Mouse (Mus musculus) embryonic facial prominence, embryonic 13.5 days (tissue): ENCODE measurements at regions not wholly inside any gene's neighbourhood (a gene's known extent, or its start where the extent isn't known, plus 50 kb on each side); places are given as distances from the start of the nearest gene placed in this dataset.

Source experiments
- ATAC-seq: fragments of 200-750 bp; cut with Nextera tagmentation; 2 replicates; pipeline ENCODE4 v1.8.0; 2017; ENCODE audit warnings: low read depth; ENCODE audit not compliant: insufficient number of reproducible peaks, insufficient read depth, low FRiP score, low TSS enrichment
- H3K27ac ChIP-seq: fragments of 300-500 bp; sonication (generic); 2 replicates; pipeline ENCODE4 v1.5.1; 2015; ENCODE audit warnings: moderate library complexity, mild to moderate bottlenecking, inconsistent platforms
- H3K27me3 ChIP-seq: fragments of 300-500 bp; sonication (generic); 2 replicates; pipeline ENCODE4 v1.6.1; 2015; ENCODE audit warnings: mild to moderate bottlenecking, inconsistent platforms
- H3K36me3 ChIP-seq: fragments of 300-500 bp; sonication (generic); 2 replicates; pipeline ENCODE4 v1.6.1; 2015; ENCODE audit warnings: mild to moderate bottlenecking, inconsistent platforms
- H3K4me1 ChIP-seq: fragments of 300-500 bp; sonication (generic); 2 replicates; pipeline ENCODE4 v1.6.1; 2015; ENCODE audit warnings: inconsistent platforms
- H3K4me2 ChIP-seq: fragments of 300-500 bp; sonication (generic); 2 replicates; pipeline ENCODE4 v1.6.1; 2015; ENCODE audit warnings: moderate library complexity, mild to moderate bottlenecking, inconsistent platforms
- H3K4me3 ChIP-seq: fragments of 300-500 bp; sonication (generic); 2 replicates; pipeline ENCODE4 v1.5.1; 2015; ENCODE audit warnings: mild to moderate bottlenecking, inconsistent platforms
- H3K9ac ChIP-seq: fragments of 300-500 bp; sonication (generic); 2 replicates; pipeline ENCODE4 v1.6.1; 2015; ENCODE audit warnings: mild to moderate bottlenecking, inconsistent platforms
- H3K9me3 ChIP-seq: fragments of 300-500 bp; sonication (generic); 2 replicates; pipeline ENCODE4 v1.6.1; 2016; ENCODE audit warnings: inconsistent platforms
- WGBS: fragments of 180-500 bp; shearing (Covaris S2); methylation state at CpG from one replicate; pipeline ENCODE4 v1.1.7; 2015; ENCODE audit warnings: mixed read lengths; 5-methylcytosine and 5-hydroxymethylcytosine counted together

DNA sequence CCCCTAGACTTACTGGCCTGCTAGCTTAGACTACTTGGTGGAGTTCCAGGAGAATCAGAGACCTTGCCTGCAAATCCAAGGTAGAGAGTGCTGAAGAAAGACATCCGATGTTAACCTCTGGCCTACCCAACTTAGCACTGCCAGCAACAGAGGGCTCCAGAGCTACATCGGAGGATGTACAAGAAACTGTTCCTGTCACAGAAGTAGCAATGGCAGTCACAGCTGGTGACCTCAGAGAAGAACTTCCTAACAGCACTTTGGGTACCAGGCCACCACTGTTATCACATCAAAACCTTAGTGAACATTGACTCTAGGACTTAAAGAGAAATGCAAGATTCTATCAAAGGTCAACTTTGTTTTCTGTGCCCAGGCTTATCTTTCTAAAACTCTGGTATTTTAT, 180.0 kb downstream of the Sox4 start:
- Histone ChIP-seq H3K27me3 (no peaks in the 10 kb centered on the region), H3K9me3 (no peaks in the 10 kb centered on the region), H3K4me2 (no peak overlapping the region), H3K4me1 (peaks cover 46% of the 10 kb centered on the region), H3K27ac (no peak overlapping the region), H3K9ac (no peak overlapping the region), H3K4me3 (no peak overlapping the region), H3K36me3 (no peaks in the 10 kb centered on the region)
- 93% methylated on average over 2 of the region's 2 CpGs for WGBS
- no peak for ATAC-seq

DNA sequence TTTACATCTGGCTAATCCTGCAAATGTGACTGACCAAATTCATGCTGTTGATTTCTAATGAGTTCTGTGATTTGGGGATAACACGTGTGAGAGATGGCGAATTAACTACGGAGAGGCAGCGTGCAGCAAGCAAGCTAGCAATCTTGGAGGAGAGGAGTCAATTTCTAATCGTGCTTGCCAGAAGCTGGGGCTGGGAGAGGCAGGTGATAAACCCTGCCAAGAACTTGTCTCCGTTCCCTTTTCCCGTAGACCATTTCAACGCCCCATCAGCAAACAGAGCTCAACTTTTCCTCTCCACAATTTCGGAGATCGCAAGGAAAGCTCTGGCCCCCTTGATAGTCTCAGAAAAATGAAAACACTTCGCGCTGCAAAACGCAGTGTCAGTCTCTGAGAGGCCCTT, 183.0 kb downstream of the Sox4 start:
- ATAC-seq = no peak
- Histone ChIP-seq H3K4me2 (peak overlapping the region; percentile 3; the same call in 1 of the 2 replicates), H3K27ac (peak overlapping the region; percentile 40; the same call in 1 of the 2 replicates), H3K9me3 (no peaks in the 10 kb centered on the region), H3K4me1 (peaks cover 43% of the 10 kb centered on the region), H3K4me3 (no peak overlapping the region), H3K27me3 (no peaks in the 10 kb centered on the region), H3K9ac (no peak overlapping the region), H3K36me3 (peaks cover 9% of the 10 kb centered on the region; the same call in 1 of the 2 replicates)
- 31% methylated on average over 13 of the region's 13 CpGs for WGBS

DNA sequence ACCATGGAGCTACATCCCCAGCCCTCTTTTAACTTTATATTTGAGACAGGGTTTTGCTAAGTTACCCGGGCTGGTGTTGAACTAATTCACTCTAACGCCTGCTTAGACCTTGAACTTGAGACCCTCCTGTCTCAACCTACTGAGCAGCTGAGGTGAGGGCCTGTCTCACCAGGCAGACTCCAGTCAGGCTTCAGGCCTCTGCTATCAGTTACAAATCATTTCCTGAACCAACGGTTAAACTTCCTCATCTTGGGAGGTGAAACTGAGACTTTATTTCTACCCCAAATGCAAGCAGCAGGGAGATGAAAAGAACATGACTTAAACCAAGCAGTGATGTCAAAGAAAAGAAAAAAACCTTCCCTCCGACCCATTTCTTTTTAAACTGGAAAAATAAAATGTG, 183.5 kb downstream of the Sox4 start:
- Histone ChIP-seq H3K27ac (peak overlapping the region; percentile 24; the same call in 1 of the 2 replicates), H3K9me3 (no peaks in the 10 kb centered on the region), H3K36me3 (peaks cover 9% of the 10 kb centered on the region; the same call in 1 of the 2 replicates), H3K4me1 (peaks cover 42% of the 10 kb centered on the region), H3K27me3 (no peaks in the 10 kb centered on the region), H3K4me2 (no peak overlapping the region), H3K4me3 (no peak overlapping the region), H3K9ac (no peak overlapping the region)
- no peak for ATAC-seq
- 43% methylated on average over 4 of the region's 4 CpGs for WGBS

DNA sequence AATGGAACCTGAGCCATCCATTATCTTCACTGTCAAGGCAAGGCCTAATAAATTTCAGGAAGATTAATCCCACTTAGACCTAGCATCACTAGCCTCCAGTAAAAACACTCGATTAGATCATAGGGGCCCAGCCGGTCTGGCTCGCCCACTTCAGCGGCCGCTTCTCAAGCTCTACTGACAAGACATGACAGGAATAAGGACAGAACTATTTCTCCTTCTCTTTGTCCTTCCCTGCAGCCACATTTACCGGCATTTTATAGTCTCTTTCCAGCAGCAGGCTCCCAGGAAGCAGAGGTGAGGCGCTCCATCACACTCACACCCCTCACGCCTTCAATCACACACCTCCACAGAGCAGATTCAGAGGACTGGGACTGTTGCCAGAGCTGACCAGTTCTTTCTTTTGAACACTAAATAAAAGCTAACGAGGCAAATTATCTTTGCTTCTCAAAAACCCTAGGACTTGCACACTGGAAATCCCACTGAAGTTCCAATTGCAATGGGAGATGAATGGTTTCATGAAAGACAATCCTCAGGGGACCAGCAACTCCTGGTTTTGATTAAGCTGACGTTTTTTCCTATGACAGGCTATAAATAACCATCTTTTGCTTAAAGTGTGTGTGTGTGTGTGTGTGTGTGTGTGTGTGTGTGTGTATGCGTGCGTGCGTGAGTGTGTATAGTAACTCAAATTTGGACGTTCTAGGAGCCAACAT, 184.6 kb downstream of the Sox4 start:
- WGBS = 27% methylated on average over 14 of the region's 14 CpGs

DNA sequence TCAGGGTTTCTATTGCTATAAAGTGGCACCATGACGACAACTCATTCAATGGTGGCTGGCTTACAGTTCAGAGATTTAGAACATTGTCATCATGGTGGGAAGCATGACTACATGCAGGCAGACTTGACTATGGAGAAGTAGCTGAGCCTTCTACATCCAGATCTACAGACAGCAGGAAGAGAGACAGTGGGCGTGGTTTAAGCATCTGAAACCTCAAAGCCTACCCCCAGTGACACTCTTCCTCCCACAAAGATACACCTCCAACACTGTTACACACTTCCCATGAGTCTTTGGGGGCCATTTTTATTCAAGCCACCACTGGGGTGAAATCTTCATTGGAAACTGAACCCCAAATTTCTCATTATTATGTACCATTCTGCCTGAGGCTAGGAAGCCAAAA, 191.0 kb downstream of the Sox4 start:
- Histone ChIP-seq H3K4me3 (no peak overlapping the region), H3K27ac (no peak overlapping the region), H3K36me3 (peaks cover 9% of the 10 kb centered on the region; the same call in 1 of the 2 replicates), H3K9me3 (no peaks in the 10 kb centered on the region), H3K4me1 (peaks cover 18% of the 10 kb centered on the region), H3K27me3 (no peaks in the 10 kb centered on the region), H3K9ac (no peak overlapping the region), H3K4me2 (no peak overlapping the region)
- WGBS = 88% methylated on average over 2 of the region's 2 CpGs
- no peak for ATAC-seq

More for the DNA sequence above, 184.6 kb downstream of the Sox4 start:
- Histone ChIP-seq H3K4me2 (peak overlapping the region; percentile 31; the same call in 1 of the 2 replicates), H3K9ac (no peak overlapping the region), H3K4me1 (peaks cover 36% of the 10 kb centered on the region), H3K27ac (peak overlapping the region; percentile 64; the same call in 1 of the 2 replicates), H3K9me3 (no peaks in the 10 kb centered on the region), H3K27me3 (no peaks in the 10 kb centered on the region), H3K36me3 (peaks cover 9% of the 10 kb centered on the region; the same call in 1 of the 2 replicates), H3K4me3 (no peak overlapping the region)
- ATAC-seq = no peak

DNA sequence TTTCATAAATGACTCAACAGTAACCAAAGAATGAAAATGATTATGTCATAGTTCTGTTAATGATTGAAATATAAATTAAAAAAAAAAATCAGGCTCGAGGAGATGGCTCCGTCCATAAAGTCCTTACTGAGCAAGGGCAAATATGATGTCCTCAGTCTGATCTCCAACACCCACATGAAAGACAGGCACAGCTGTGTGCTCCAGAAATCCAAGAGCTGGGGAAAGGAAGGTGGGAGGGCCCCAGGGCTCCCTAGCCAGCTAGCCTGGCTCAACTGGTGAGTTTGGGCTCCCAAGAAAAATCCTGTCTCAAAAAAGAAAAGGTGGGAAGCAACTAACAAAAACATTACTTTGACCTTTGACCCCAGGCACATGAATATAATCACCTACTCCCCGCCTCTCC, 194.5 kb downstream of the Sox4 start:
- Histone ChIP-seq H3K9ac (no peak overlapping the region), H3K9me3 (no peaks in the 10 kb centered on the region), H3K27ac (peak overlapping the region; percentile 64; the same call in 1 of the 2 replicates), H3K4me3 (no peak overlapping the region), H3K4me1 (peaks cover 45% of the 10 kb centered on the region), H3K36me3 (no peaks in the 10 kb centered on the region), H3K27me3 (no peaks in the 10 kb centered on the region), H3K4me2 (no peak overlapping the region)
- no peak for ATAC-seq
- 21% methylated on average over 3 of the region's 3 CpGs for WGBS

DNA sequence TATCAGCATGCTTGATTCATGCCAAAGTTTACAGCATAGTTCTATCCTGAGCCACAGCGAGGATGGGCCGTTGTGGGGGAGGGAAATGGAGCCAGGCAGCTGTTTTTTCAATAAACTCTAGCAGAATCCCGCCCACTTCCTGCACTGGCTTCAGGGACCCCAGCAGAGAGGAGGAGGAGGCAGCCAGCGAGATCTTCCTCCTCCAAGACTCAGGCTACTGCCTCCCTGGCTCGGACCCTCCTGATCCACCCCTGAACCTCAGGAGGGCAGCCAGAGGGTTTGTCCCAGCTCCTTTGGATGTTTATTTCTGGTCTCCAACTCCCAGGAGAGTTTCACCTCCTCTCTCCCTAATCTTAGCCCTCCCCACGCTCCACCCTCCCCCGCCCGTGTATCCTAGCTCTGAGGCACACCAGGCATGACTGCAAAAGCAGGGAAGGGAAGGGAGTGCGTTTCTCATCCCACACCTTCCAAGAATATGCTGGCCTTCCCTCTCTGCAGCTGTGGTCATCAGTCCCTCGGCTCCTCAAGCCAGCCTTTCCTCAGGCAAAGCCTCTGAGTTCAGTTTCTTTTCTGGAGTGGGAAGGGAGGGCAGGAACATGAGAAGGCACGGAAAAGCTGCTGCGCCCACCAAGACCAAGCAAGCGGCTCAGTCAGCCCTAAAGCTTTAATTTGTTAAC, 195.5 kb downstream of the Sox4 start:
- under 1% methylated on average over 13 of the region's 13 CpGs for WGBS
- peak overlapping the region; percentile 43 for H3K4me3 ChIP-seq
- H3K9ac ChIP-seq = peak overlapping the region; percentile 71
- H3K4me2 ChIP-seq = peak overlapping the region; percentile 69
- peak overlapping the region; percentile 96 for H3K27ac ChIP-seq
- peak; percentile 76 for ATAC-seq
- H3K27me3 ChIP-seq = no peaks in the 10 kb centered on the region
- H3K36me3 ChIP-seq = no peaks in the 10 kb centered on the region
- peaks cover 50% of the 10 kb centered on the region for H3K4me1 ChIP-seq
- H3K9me3 ChIP-seq = no peaks in the 10 kb centered on the region

DNA sequence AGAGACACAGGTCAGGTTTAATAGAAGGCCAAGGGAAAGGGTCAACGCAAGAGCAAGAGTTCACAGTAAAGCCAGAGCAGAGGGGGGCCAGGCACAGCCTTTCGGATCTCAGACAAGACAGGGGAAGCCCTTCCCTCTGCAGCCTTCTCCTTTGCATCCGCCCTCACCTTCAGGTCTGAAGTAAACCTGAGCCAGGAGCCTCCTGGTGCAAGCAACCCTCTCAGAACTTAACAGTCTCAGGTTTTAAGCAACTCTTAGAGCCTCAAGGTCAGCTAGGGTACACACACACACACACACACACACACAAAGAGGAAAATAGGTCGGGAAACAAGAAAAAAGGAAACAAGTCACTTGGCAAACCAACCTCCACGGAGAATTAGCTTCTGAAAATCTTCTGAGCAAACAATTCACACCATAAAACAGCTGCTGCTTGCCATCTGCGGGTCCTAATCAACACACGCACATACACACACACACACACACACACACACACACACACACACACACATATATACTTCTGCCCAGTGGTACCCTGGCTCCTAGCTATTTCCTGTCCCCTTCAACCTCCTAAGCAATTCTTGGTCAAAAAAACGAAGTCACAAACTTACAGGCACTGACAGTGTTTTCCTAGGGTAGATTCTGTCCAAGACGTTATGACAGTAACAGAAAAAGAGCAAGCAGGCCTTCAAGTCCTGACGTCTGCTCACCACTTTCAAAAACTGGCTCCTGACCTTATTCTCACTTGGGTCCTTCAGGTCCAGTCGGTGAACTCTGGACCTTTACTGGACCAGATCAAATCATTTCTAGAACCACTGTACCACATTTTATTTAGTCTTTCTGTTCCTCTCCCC, 196.4 kb downstream of the Sox4 start:
- peak overlapping the region; percentile 43 for H3K4me3 ChIP-seq
- ATAC-seq = no peak
- WGBS = 15% methylated on average over 11 of the region's 11 CpGs

DNA sequence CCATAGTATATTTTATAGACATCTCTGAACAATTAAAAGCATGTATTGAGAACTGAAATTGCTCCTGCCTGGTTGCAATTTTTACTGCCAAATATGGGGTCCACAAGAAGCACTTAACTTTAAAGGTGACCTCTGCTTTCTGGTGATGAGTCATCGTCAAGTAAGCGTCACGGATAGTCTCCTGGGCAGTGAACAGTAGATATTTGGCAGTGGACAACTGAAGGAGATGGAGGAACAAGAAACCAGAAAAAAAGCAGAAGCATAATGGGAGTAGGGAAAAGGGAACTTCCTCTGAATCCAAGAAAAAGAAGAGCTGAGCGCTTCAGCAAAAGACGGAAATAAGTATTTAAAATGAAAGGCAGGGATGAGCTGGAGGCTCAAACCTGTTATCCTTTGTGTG, 199.3 kb downstream of the Sox4 start:
- Histone ChIP-seq H3K9ac (no peak overlapping the region), H3K4me3 (no peak overlapping the region), H3K27me3 (no peaks in the 10 kb centered on the region), H3K27ac (no peak overlapping the region), H3K36me3 (no peaks in the 10 kb centered on the region), H3K4me2 (no peak overlapping the region), H3K4me1 (peaks cover 60% of the 10 kb centered on the region), H3K9me3 (no peaks in the 10 kb centered on the region)
- no peak for ATAC-seq
- WGBS = 73% methylated on average over 5 of the region's 5 CpGs

More for the DNA sequence above, 196.4 kb downstream of the Sox4 start:
- Histone ChIP-seq H3K27me3 (no peaks in the 10 kb centered on the region), H3K36me3 (no peaks in the 10 kb centered on the region), H3K4me2 (peak overlapping the region; percentile 69), H3K9me3 (no peaks in the 10 kb centered on the region), H3K9ac (peak overlapping the region; percentile 71), H3K27ac (peak overlapping the region; percentile 96), H3K4me1 (peaks cover 50% of the 10 kb centered on the region)

DNA sequence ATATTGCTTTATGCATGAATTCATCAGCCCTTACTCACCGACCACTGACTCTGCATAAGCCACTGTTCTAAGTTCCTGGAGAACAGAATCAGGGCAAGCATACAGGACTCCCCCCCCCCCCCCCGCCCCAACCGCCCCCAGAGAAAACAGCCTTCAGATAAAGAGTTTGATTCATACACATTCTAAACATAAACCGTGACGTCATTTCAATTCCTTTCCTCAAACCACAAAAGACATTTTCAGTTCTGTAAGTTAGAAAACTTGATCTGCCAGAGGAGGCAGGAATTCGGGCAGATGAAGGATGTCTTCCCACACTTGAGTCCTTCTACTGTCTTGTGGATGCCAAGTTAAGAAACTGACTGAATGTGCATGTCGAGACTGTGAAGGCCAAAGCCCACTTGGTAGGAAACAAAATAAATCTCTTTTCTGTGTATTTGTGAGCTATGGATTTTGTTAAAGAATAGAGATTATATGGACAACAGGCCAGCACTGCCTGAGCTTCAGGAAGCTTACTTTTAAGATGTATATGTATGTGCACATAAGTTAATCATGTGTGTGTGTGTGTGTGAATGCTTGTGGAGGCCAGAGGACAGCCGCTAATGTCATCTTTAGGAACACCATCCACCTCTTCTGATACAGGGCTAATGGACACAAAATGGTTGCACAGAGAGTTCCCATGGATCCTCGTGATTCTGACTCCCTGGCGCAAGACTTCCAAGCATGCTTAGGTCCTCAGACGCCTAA, 202.4 kb downstream of the Sox4 start:
- no peaks in the 10 kb centered on the region for H3K27me3 ChIP-seq
- no peaks in the 10 kb centered on the region for H3K36me3 ChIP-seq
- no peak overlapping the region for H3K4me3 ChIP-seq
- peak overlapping the region; percentile 39; the same call in 1 of the 2 replicates for H3K27ac ChIP-seq
- H3K4me1 ChIP-seq = peaks cover 40% of the 10 kb centered on the region
- 61% methylated on average over 11 of the region's 11 CpGs for WGBS
- H3K9ac ChIP-seq = no peak overlapping the region
- H3K9me3 ChIP-seq = no peaks in the 10 kb centered on the region
- no peak overlapping the region for H3K4me2 ChIP-seq
- no peak for ATAC-seq
